ENCODE assay signal across 8 mouse cellular contexts in genomic region chr12:3098175-3098574, GRCm38 (mm10).
DNase-seq lines count a peak whose midpoint lies in the region; ATAC-seq and TF ChIP-seq lines count a peak whose summit lies in the region.
"Not testable (repeated sequence)": the region's sequence is repeated elsewhere in the genome, so short reads cannot be mapped to it uniquely, and the experiment has no call there.

No protein-coding gene starts in this region.

- not testable (repeated sequence) for H3K9me3 ChIP-seq in embryonic facial prominence, embryonic 11.5 days (replicated peaks; ENCODE audit: control insufficient read depth, low read length); midbrain, postnatal 0 days (ENCODE audit: low read length)

- not testable (repeated sequence) for H3K4me3 ChIP-seq in embryonic facial prominence, embryonic 11.5 days (ENCODE audit: low read depth, low read length); midbrain, postnatal 0 days (ENCODE audit: low read depth, low read length)

- DNase-seq in B cell, adult 2 months = peak; percentile 61 to 64
- peak; percentile 38 for DNase-seq in adrenal gland, postnatal 14 days
- DNase-seq in embryonic facial prominence, embryonic 11.5 days (ENCODE audit: low spot score) = peak; percentile 2
- DNase-seq in heart, adult 18-20 months = peak; percentile 45 to 68
- DNase-seq in kidney, adult 9 months = peak; percentile 73
- DNase-seq in left cerebral cortex, postnatal 25 days (ENCODE audit: low spot score in 2 of 2) = peak; percentile 38 to 61
- DNase-seq in midbrain, postnatal 0 days (ENCODE audit: low spot score) = not testable (repeated sequence)
- peak; percentile 31 for DNase-seq in splenic B cell, adult 2 months (ENCODE audit: low read depth, low spot score)

- WGBS in embryonic facial prominence, embryonic 11.5 days = 26% methylated on average over 2 of the region's 2 CpGs
- 21% methylated on average over 2 of the region's 2 CpGs for WGBS in midbrain, postnatal 0 days

- not testable (repeated sequence) for H3K4me2 ChIP-seq in embryonic facial prominence, embryonic 11.5 days (ENCODE audit: low read depth, low read length); midbrain, postnatal 0 days (ENCODE audit: low read depth, low read length, poor library complexity, severe bottlenecking)

- H3K27me3 ChIP-seq in embryonic facial prominence, embryonic 11.5 days (ENCODE audit: control insufficient read depth, insufficient read depth, low read length); midbrain, postnatal 0 days (ENCODE audit: insufficient read depth, low read length); splenic B cell, adult 2 months (ENCODE audit: control insufficient read depth, insufficient read depth, low read length, poor library complexity, severe bottlenecking): not testable (repeated sequence)

- H3K36me3 ChIP-seq in embryonic facial prominence, embryonic 11.5 days (replicated peaks; ENCODE audit: control insufficient read depth, insufficient read depth, low read depth, low read length); midbrain, postnatal 0 days (ENCODE audit: insufficient read depth, low read length); splenic B cell, adult 2 months (ENCODE audit: control insufficient read depth, insufficient read depth, low read length, poor library complexity, severe bottlenecking): not testable (repeated sequence)

- H3K9ac ChIP-seq in embryonic facial prominence, embryonic 11.5 days (replicated peaks; ENCODE audit: low read length); midbrain, postnatal 0 days (replicated peaks; ENCODE audit: low read length, poor library complexity, severe bottlenecking): not testable (repeated sequence)

- H3K4me1 ChIP-seq in embryonic facial prominence, embryonic 11.5 days (ENCODE audit: control insufficient read depth, insufficient read depth, low read length); midbrain, postnatal 0 days (ENCODE audit: insufficient read depth, low read length): not testable (repeated sequence)

- not testable (repeated sequence) for ATAC-seq in embryonic facial prominence, embryonic 11.5 days (replicated peaks; ENCODE audit: insufficient number of reproducible peaks, low FRiP score, low TSS enrichment, low read depth); midbrain, postnatal 0 days (ENCODE audit: low FRiP score)

- intact Hi-C loops in left cerebral cortex, postnatal 25 days (cut with DNase I) = loop anchor here (2.0 kb wide), 1 partner anchor 261 kb away; no protein-coding TSS in a partner anchor

- peak; percentile 47 for TF ChIP-seq CTCF in midbrain, postnatal 0 days (IDR thresholded peaks at IDR 0.05)

- H3K27ac ChIP-seq in embryonic facial prominence, embryonic 11.5 days (replicated peaks; ENCODE audit: low read depth, low read length); midbrain, postnatal 0 days (ENCODE audit: low read depth, low read length): not testable (repeated sequence)
